15 mouse cellular contexts compared by ENCODE assay signal in the genomic region with DNA sequence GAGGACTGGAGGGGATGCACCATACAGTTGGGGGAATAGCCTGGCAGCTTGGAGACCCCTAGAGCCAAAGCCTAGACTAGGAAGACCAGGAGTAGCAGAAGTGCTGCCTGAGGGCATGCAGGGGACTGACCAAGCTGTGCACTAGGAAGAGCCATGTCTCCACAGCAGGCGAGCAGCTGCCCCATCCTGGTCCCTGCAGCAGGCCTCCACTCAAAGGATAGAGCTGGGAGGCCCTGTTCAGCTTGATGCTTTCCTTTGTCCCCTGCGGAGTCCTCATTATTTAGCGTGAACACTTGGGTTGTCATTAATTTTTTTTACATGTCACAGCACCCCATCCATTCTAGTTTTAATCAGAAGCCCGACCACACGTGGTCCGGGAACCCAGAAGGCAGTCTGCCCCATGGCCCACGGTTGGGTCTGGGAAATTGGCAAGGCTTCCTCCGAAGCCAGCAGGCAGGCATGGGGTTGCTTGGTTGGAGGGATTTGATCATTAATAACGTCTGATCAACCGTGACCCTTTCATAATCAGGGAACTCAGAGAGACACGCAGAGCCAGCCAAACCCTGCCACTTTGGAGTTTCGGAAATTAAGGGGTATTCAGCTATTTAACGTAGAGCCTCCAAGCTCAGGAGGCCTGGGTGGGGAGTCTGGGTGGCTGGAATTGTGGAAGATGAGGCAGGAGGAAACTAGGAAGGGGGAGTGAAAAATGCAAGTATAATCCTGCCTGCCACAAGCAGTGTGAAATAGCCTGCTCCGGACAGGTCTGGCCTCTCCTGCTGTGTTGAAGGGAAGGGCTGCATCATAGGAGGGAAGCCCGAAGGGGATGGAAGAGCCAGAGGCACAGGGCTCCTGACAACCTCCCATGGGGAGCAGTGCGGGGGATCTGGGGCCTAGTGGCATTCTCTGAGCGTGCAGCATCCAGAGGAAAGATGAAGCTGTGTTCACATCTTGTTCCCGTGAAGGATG.
DNase-seq lines count a peak whose midpoint lies in the region; ATAC-seq and TF ChIP-seq lines count a peak whose summit lies in the region.
"Had no signal": no experiment of that assay in that cellular context is flagged by ENCODE, and none has a peak within 500 bp of the region (broad histone marks: within the 10 kb centered on the region; RNA-seq: fewer than 3 reads in every experiment).

No protein-coding gene starts in this region.

- H3K4me1 ChIP-seq in embryonic facial prominence, embryonic 14.5 days (ENCODE audit: control insufficient read depth, insufficient read depth, low read length), result no peaks in the 10 kb centered on the region
- peaks cover 4% of the 10 kb centered on the region; the same call in 1 of the 2 replicates for H3K4me1 ChIP-seq in hindbrain, postnatal 0 days (ENCODE audit: insufficient read depth, low read length)
- peaks cover 13% of the 10 kb centered on the region for H3K4me1 ChIP-seq in neural tube, embryonic 11.5 days (ENCODE audit: control insufficient read depth, insufficient read depth, low read length)
- no peaks in the 10 kb centered on the region for H3K4me1 ChIP-seq in lung, postnatal 0 days (ENCODE audit: insufficient read depth, low read depth, low read length)
- H3K4me1 ChIP-seq: limb, embryonic 15.5 days; lung, embryonic 15.5 days had no signal

- H3K27me3 ChIP-seq in embryonic facial prominence, embryonic 14.5 days (replicated peaks; ENCODE audit: control insufficient read depth, insufficient read depth, low read length), result no peaks in the 10 kb centered on the region
- H3K27me3 ChIP-seq in hindbrain, postnatal 0 days (ENCODE audit: insufficient read depth, low read length), result no peaks in the 10 kb centered on the region
- no peaks in the 10 kb centered on the region for H3K27me3 ChIP-seq in neural tube, embryonic 11.5 days (ENCODE audit: control insufficient read depth, insufficient read depth, low read length)
- no peaks in the 10 kb centered on the region for H3K27me3 ChIP-seq in lung, postnatal 0 days (replicated peaks; ENCODE audit: insufficient read depth, low read length)
- H3K27me3 ChIP-seq: limb, embryonic 15.5 days; lung, embryonic 15.5 days had no signal

- H3K4me2 ChIP-seq in embryonic facial prominence, embryonic 14.5 days (ENCODE audit: low read depth, low read length), result no peak overlapping the region
- no peak overlapping the region for H3K4me2 ChIP-seq in hindbrain, postnatal 0 days (ENCODE audit: low read depth, low read length)
- H3K4me2 ChIP-seq in neural tube, embryonic 11.5 days (ENCODE audit: low read depth), result no peak overlapping the region
- no peak overlapping the region for H3K4me2 ChIP-seq in lung, postnatal 0 days (replicated peaks; ENCODE audit: low read depth, low read length)
- H3K4me2 ChIP-seq: limb, embryonic 15.5 days; lung, embryonic 15.5 days had no signal

- TF ChIP-seq EP300 in lung, postnatal 0 days (IDR thresholded peaks at IDR 0.05), result no peak

- 33% methylated on average over 18 of the region's 18 CpGs for WGBS in embryonic facial prominence, embryonic 14.5 days
- 15% methylated on average over 18 of the region's 18 CpGs for WGBS in hindbrain, postnatal 0 days
- 28% methylated on average over 18 of the region's 18 CpGs for WGBS in neural tube, embryonic 11.5 days
- 51% methylated on average over 18 of the region's 18 CpGs for WGBS in lung, postnatal 0 days

- no peak overlapping the region for H3K27ac ChIP-seq in embryonic facial prominence, embryonic 14.5 days (replicated peaks; ENCODE audit: low read depth, low read length)
- no peak overlapping the region for H3K27ac ChIP-seq in hindbrain, postnatal 0 days
- H3K27ac ChIP-seq in neural tube, embryonic 11.5 days (ENCODE audit: low read depth, low read length), result 0 out of 2 replicates have a peak overlapping the region, but pooled peaks have one; percentile 11
- H3K27ac ChIP-seq in lung, postnatal 0 days (ENCODE audit: low read length), result no peak overlapping the region
- H3K27ac ChIP-seq: limb, embryonic 15.5 days; lung, embryonic 15.5 days had no signal

- TF ChIP-seq CTCF in hindbrain, postnatal 0 days (IDR thresholded peaks at IDR 0.05; ENCODE audit: low read depth), result no peak
- TF ChIP-seq CTCF in lung, postnatal 0 days (IDR thresholded peaks at IDR 0.05), result no peak

- H3K4me3 ChIP-seq in embryonic facial prominence, embryonic 14.5 days (ENCODE audit: low read depth, low read length), result no peak overlapping the region
- H3K4me3 ChIP-seq in hindbrain, postnatal 0 days (ENCODE audit: low read length), result no peak overlapping the region
- H3K4me3 ChIP-seq in neural tube, embryonic 11.5 days (ENCODE audit: low read depth, low read length), result no peak overlapping the region
- no peak overlapping the region for H3K4me3 ChIP-seq in lung, postnatal 0 days (ENCODE audit: low read depth, low read length)
- H3K4me3 ChIP-seq: limb, embryonic 15.5 days; lung, embryonic 15.5 days had no signal

- DNase-seq in cerebellum, postnatal 10 days, result peak; percentile 31 to 51
- DNase-seq in cerebellum, postnatal 25 days, result no peak
- DNase-seq in embryonic facial prominence, embryonic 14.5 days (ENCODE audit: low spot score), result peak; percentile 49
- peak; percentile 74 for DNase-seq in hindbrain, postnatal 0 days (ENCODE audit: low spot score)
- peak; percentile 60 for DNase-seq in neural tube, embryonic 11.5 days (ENCODE audit: low spot score)
- no peak for DNase-seq in lung, postnatal 0 days (ENCODE audit: low spot score)
- no peak for DNase-seq in gastrocnemius, postnatal 10 days
- no peak for DNase-seq in spleen, adult 12 weeks (ENCODE audit: low spot score)
- DNase-seq: adrenal gland, adult 8-10 months; heart, postnatal 14 days; kidney, postnatal 36 days; layer of hippocampus, postnatal 36 days had no signal

- H3K9me3 ChIP-seq in embryonic facial prominence, embryonic 14.5 days (ENCODE audit: control insufficient read depth, low read length), result peaks cover 8% of the 10 kb centered on the region
- no peaks in the 10 kb centered on the region for H3K9me3 ChIP-seq in hindbrain, postnatal 0 days (ENCODE audit: low read length)
- H3K9me3 ChIP-seq in neural tube, embryonic 11.5 days (ENCODE audit: control insufficient read depth, low read length), result no peaks in the 10 kb centered on the region
- no peaks in the 10 kb centered on the region for H3K9me3 ChIP-seq in lung, postnatal 0 days (ENCODE audit: low read length)
- H3K9me3 ChIP-seq: limb, embryonic 15.5 days; lung, embryonic 15.5 days had no signal

- H3K36me3 ChIP-seq in embryonic facial prominence, embryonic 14.5 days (ENCODE audit: control insufficient read depth, insufficient read depth, low read length), result no peaks in the 10 kb centered on the region
- no peaks in the 10 kb centered on the region for H3K36me3 ChIP-seq in hindbrain, postnatal 0 days (ENCODE audit: insufficient read depth, low read length)
- H3K36me3 ChIP-seq in neural tube, embryonic 11.5 days (ENCODE audit: control insufficient read depth, insufficient read depth, low read length), result no peaks in the 10 kb centered on the region
- H3K36me3 ChIP-seq in lung, postnatal 0 days (ENCODE audit: insufficient read depth, low read length), result no peaks in the 10 kb centered on the region
- H3K36me3 ChIP-seq: limb, embryonic 15.5 days; lung, embryonic 15.5 days had no signal

- no peak overlapping the region for H3K9ac ChIP-seq in embryonic facial prominence, embryonic 14.5 days (ENCODE audit: low read depth, low read length)
- H3K9ac ChIP-seq in hindbrain, postnatal 0 days (replicated peaks; ENCODE audit: low read length), result no peak overlapping the region
- no peak overlapping the region for H3K9ac ChIP-seq in neural tube, embryonic 11.5 days (ENCODE audit: low read length)
- H3K9ac ChIP-seq in lung, postnatal 0 days (replicated peaks; ENCODE audit: low read depth), result no peak overlapping the region
- H3K9ac ChIP-seq: limb, embryonic 15.5 days; lung, embryonic 15.5 days had no signal

- ATAC-seq in embryonic facial prominence, embryonic 14.5 days (ENCODE audit: low read depth), result 0 out of 2 replicates have a peak, but pooled peaks have one; percentile 21
- peak; percentile 78 for ATAC-seq in hindbrain, postnatal 0 days
- peak; percentile 79; the same call in 1 of the 2 replicates for ATAC-seq in neural tube, embryonic 11.5 days (ENCODE audit: insufficient read depth, low FRiP score, low TSS enrichment)
- ATAC-seq in lung, postnatal 0 days, result no peak
- ATAC-seq: intestine, postnatal 0 days had no signal

Comparison
In these comparisons a context has a peak if more than half of its experiments do, and no peak if none do; other contexts are left out.
1. DNase-seq: peak in cerebellum, postnatal 10 days (2 of 2), embryonic facial prominence, embryonic 14.5 days (single experiment), hindbrain, postnatal 0 days (single experiment) and neural tube, embryonic 11.5 days (single experiment); none in cerebellum, postnatal 25 days (0 of 2), lung, postnatal 0 days (single experiment), gastrocnemius, postnatal 10 days (single experiment) and spleen, adult 12 weeks (single experiment).